Mouse (Mus musculus): ENCODE results near the gene Rngtt. TPM values are rescaled to one million over a fixed set of nuclear protein-coding genes. Genes with fewer than 3 reads are reported as not detected.
A peak's percentile ranks its signal among the peaks of the same experiment; 100 is the strongest.

Gene Rngtt
- polyA plus RNA-seq (2015; fragmentation: Nextera tagmentation; extraction: Ambion mirVana) = 14.4 and 16.6 TPM in 2 replicates

DNA sequence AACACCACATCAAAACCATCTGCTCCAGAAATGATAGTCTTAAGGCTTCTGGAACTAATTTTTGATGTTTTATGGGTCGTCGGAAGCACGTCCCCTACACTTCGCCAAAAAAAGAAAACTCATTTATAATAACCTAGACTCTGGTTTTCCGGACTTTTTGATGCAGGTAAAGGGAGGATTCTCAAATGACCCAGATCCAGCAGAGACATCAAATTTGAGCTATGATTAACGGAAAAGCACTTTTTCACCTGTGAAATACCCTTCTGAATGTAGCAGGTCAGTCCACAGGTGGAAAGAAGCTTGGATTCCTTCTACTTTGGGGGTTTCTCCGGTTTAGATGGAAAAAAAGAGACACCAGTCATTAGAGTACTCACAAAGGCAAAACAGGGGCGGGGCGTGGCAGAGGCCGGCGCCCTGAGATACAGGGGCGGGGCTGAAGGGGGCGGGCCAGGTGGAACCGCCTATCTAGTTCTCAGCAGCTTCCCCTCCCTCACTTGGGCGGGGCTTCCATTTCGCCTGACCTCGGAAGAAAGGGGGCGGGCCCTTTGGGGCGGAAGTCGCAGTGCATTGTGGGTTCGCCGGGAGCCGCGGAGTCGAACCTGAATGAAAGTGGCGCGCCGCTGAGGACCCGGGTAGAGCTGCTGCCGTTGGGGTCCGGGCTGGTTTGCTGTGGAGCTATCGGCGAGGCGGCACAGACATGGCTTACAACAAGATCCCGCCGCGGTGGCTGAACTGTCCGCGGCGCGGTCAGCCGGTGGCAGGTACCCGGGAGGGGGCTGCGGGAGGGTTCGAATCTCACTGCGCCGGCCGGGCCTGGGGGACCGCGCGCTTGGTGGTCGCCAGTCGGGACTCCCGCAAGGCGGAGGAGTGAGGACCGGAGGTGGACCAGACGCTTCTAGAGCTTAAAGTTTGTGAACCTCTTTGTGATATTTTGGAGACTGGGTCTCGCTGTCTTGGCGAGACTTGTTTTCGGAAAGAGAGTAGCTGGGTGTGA, at the start of gene Rngtt:
Gene Rngtt (plus strand): TSS at position 548 of the 994 bp plus-strand sequence.
- Histone ChIP-seq H3K27ac (peak within 1 kb of the TSS; percentile 70), H3K9me3 (replicated peaks) (no peaks in the 10 kb centered on the region), H3K4me2 (peak within 1 kb of the TSS; percentile 76), H3K4me1 (replicated peaks) (peaks cover 14% of the 10 kb centered on the region), H3K4me3 (peak within 1 kb of the TSS; percentile 91), H3K9ac (peak within 1 kb of the TSS; percentile 82), H3K36me3 (no peaks in the 10 kb centered on the region), H3K27me3 (no peaks in the 10 kb centered on the region)
- ATAC-seq (replicated peaks; ENCODE audit: insufficient number of reproducible peaks, insufficient read depth, low FRiP score, low read depth) = peak; percentile 96
- WGBS = 4% methylated on average over 60 of the region's 60 CpGs

DNA sequence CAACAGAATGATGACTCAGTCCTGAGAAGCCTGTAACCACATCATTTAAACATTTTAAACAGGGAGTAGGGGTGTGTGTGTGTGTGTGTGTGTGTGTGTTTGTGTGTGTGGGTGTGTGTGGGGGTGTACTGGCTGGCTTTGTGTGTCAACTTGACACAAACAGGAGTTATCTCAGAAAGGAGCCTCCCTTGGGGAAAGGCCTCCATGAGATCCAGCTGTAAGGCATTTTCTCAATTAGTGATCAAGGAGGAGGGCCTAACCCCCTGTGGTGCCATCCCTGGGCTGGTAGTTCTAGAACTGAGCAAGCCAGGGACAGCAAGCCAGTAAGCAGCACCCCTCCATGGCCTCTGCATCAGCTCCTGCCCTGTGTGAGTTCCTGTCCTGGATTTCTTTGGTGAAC, 49.8 kb upstream of the Rngtt start:
- H3K4me2 ChIP-seq = no peak overlapping the region
- H3K27me3 ChIP-seq = no peaks in the 10 kb centered on the region
- no peak overlapping the region for H3K9ac ChIP-seq
- no peak overlapping the region for H3K4me3 ChIP-seq
- H3K9me3 ChIP-seq (replicated peaks) = no peaks in the 10 kb centered on the region
- no peaks in the 10 kb centered on the region for H3K36me3 ChIP-seq
- H3K4me1 ChIP-seq (replicated peaks) = peaks cover 21% of the 10 kb centered on the region
- peak overlapping the region; percentile 79; the same call in 1 of the 2 replicates for H3K27ac ChIP-seq
- no peak for ATAC-seq (replicated peaks; ENCODE audit: insufficient number of reproducible peaks, insufficient read depth, low FRiP score, low read depth)

DNA sequence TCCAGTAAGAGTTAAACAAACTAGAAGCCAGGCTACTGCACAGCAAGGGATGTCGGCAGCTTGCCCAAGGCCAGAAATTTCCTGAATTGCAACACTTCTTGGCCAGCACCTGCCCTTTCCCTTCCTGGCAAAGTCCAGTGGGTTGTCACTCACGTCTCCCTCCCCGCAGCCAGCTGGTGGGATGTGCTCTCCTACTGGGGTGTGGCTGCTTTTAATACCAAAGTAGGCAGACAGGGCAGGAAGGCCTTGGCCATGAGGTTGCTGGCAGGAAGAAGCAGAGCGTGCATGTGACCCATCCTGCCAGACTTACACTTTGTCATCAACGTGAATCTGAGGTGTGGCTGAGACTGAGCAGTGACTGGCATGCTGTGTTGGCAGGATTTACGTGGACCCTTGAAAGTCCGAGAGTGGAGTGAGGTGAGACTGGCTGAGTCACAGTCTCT, 48.8 kb upstream of the Rngtt start:
- peak; percentile 93 for ATAC-seq (replicated peaks; ENCODE audit: insufficient number of reproducible peaks, insufficient read depth, low FRiP score, low read depth)
- no peaks in the 10 kb centered on the region for H3K27me3 ChIP-seq
- H3K9ac ChIP-seq = no peak overlapping the region
- H3K27ac ChIP-seq = peak overlapping the region; percentile 79
- H3K4me3 ChIP-seq = no peak overlapping the region
- 15% methylated on average over 7 of the region's 7 CpGs for WGBS
- no peaks in the 10 kb centered on the region for H3K9me3 ChIP-seq (replicated peaks)
- H3K4me2 ChIP-seq = peak overlapping the region; percentile 9
- peaks cover 21% of the 10 kb centered on the region for H3K4me1 ChIP-seq (replicated peaks)
- H3K36me3 ChIP-seq = no peaks in the 10 kb centered on the region

DNA sequence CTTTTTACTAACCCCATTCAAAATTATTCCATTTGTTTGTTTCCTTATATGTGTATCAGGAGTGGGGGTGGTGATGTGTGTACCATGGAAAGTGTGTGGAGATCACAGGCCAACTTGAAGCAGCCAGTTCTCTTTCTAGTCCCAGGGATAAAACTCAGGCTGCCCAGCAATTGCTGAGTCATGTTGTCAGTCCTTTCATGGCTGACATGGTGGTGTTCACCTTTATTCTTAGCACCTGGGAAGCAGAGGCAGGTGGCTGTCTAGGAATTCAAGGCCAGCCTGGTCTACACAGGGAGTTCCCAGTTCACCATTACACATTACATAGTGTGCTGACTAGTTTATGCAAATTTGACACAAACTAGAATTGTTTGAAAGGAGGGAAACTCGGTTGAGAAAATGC, 47.2 kb upstream of the Rngtt start:
- no peak for ATAC-seq (replicated peaks; ENCODE audit: insufficient number of reproducible peaks, insufficient read depth, low FRiP score, low read depth)
- Histone ChIP-seq H3K9me3 (replicated peaks) (no peaks in the 10 kb centered on the region), H3K27me3 (no peaks in the 10 kb centered on the region), H3K36me3 (no peaks in the 10 kb centered on the region), H3K4me3 (no peak overlapping the region), H3K9ac (no peak overlapping the region), H3K27ac (no peak overlapping the region), H3K4me2 (no peak overlapping the region), H3K4me1 (replicated peaks) (peaks cover 18% of the 10 kb centered on the region)
- 78% methylated on average over 1 of the region's 1 CpGs for WGBS

DNA sequence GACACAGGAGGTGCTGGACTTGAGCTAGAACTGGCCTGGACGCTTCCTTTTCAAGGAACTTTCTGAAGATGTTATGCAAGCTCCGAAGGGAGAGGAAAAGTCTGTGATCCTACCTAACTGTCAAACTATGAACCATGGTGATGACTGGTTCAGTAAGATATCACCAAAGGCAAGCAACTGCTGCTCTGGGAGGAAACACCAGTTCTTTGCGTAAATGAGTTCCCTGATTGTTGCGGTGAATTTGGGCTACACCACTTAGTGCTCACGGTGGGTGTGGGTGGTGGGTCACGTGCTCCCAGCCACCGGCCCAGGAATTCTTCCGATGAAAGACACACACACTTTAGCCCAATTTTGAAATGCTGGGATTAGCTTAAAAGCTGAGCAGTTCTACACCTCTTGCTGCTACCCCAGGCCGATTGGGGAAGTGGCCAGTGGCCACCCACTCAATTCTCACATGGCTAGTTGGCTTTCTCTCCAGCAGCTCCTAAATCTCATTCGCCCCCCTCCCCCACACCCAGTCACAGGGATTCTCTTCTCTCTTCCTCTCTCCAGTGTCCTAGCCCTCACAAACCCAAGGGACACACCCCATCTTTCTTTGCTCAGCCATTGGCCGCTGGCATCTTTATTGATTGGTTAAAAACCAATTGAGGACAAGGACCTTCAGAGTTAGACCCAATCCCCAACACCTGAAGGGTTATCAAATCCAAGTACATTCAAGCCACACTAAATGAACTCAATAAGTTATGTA, 45.0 kb upstream of the Rngtt start:
- no peak overlapping the region for H3K4me3 ChIP-seq

DNA sequence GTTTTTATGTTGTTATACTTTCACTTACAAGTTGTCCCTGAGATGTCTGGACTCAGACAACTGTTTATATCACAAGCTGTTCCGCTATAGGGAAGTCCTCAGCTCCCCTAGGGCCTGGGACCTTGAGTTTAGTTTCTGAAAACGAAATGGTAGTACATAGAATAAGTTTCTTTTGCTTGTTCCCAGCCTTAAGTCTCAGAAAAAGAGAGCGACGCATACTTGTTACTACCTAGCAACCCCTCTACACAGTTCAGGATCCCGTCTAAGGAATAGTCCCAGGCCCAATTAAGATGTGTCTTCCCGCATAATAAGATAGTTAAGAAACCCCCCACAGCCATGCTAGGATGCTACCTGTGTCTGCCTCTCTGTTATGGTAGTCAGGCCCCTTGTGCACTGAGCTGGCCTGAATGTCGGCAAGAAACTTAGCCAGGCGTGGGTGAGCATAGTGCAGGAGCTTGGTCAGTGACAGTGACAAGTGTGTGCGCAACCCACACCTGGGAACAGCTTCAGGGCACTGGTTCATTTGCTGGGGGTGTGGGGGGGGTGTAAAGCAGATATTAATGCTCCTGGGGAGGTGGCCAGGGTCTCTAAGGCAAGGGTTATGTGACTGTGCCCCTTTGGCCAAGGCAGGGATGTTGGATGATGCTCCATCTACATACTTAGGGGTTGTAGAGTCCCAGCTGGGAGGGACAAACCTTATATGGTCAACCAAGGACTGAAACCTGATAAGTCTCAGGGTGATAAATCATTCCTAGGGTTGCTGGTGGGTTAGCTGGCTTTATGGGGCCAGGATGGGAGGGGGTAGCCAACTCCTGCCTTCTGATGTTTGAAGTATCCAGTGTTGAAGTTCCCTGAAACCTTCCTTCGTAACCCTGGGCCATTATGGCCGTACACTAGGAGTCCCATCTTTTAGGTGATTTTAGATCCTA, 39.5 kb upstream of the Rngtt start:
- Histone ChIP-seq H3K4me3 (no peak overlapping the region), H3K27me3 (no peaks in the 10 kb centered on the region), H3K27ac (no peak overlapping the region), H3K9ac (no peak overlapping the region), H3K4me1 (replicated peaks) (no peaks in the 10 kb centered on the region), H3K9me3 (replicated peaks) (no peaks in the 10 kb centered on the region), H3K4me2 (no peak overlapping the region), H3K36me3 (no peaks in the 10 kb centered on the region)
- ATAC-seq (replicated peaks; ENCODE audit: insufficient number of reproducible peaks, insufficient read depth, low FRiP score, low read depth) = no peak
- WGBS = 83% methylated on average over 11 of the region's 11 CpGs

More for the DNA sequence above, 45.0 kb upstream of the Rngtt start:
- Histone ChIP-seq H3K9me3 (replicated peaks) (no peaks in the 10 kb centered on the region), H3K4me1 (replicated peaks) (peaks cover 18% of the 10 kb centered on the region), H3K4me2 (no peak overlapping the region), H3K9ac (no peak overlapping the region), H3K27me3 (no peaks in the 10 kb centered on the region), H3K36me3 (no peaks in the 10 kb centered on the region), H3K27ac (no peak overlapping the region)
- 78% methylated on average over 11 of the region's 11 CpGs for WGBS
- no peak for ATAC-seq (replicated peaks; ENCODE audit: insufficient number of reproducible peaks, insufficient read depth, low FRiP score, low read depth)

DNA sequence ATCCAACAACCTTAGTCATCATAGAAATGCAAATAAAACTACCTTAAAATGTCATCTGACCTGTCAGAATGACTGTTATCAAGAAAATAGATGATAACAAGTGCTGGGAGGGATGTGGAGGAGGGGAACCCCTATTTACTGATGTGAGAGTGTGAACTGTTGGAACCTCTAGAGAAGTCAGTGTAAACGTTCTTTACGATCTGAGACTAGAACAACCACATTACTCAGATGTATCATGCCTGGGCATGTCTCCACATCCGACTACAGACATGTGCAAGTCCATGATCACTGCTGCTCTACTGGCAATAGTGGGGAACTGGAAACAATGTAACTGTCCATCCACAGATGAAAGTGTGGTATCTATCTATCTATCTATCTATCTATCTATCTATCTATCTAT, 36.7 kb upstream of the Rngtt start:
- H3K9me3 ChIP-seq (replicated peaks) = no peaks in the 10 kb centered on the region
- H3K4me3 ChIP-seq = no peak overlapping the region
- no peak overlapping the region for H3K9ac ChIP-seq
- no peak for ATAC-seq (replicated peaks; ENCODE audit: insufficient number of reproducible peaks, insufficient read depth, low FRiP score, low read depth)
- H3K4me1 ChIP-seq (replicated peaks) = no peaks in the 10 kb centered on the region
- H3K36me3 ChIP-seq = no peaks in the 10 kb centered on the region
- 48% methylated on average over 3 of the region's 3 CpGs for WGBS
- H3K4me2 ChIP-seq = no peak overlapping the region
- no peak overlapping the region for H3K27ac ChIP-seq
- H3K27me3 ChIP-seq = no peaks in the 10 kb centered on the region

DNA sequence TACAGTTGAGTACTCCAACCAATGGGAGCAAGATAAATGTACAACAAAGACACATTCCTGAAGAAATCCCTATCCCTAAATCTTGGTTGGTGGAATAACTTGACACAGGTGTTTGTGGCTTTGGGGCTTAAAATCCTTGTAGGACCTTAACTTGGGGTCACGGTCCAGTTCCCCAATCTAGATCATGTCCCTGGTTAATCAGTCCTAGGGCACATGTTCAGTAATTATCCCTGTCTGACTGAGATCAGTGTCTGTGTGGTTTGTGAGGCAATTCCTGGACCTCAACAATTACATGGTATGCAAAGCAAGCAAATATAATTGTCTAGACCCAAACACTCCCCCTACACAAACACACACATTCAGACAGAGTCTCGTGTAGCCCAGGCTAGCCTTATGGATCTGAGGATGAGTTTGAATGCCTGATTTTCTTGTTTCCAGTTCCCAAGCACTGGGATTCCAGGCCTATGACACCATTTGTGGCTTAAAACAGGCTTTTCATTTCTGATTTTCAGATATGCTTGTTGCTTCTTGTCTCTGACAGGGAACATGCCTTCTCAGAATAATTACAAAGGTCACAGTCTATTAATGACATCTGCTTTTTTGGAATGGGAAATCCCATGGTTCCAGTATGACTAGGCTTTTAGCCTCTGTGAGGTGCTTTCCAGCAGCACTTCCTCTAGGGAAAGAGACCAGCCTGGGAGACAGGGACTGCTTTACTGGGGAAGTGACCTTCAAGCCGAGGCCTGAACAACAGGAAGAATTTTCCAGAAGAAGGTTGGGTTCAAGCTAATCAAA, 28.0 kb upstream of the Rngtt start:
- Histone ChIP-seq H3K27ac (no peak overlapping the region), H3K36me3 (no peaks in the 10 kb centered on the region), H3K27me3 (no peaks in the 10 kb centered on the region), H3K4me2 (no peak overlapping the region), H3K9me3 (replicated peaks) (no peaks in the 10 kb centered on the region), H3K4me3 (no peak overlapping the region), H3K4me1 (replicated peaks) (0 out of 2 replicates have a peak, but pooled peaks cover 2% of the 10 kb centered on the region), H3K9ac (no peak overlapping the region)
- WGBS = 70% methylated on average over 3 of the region's 3 CpGs
- no peak for ATAC-seq (replicated peaks; ENCODE audit: insufficient number of reproducible peaks, insufficient read depth, low FRiP score, low read depth)

DNA sequence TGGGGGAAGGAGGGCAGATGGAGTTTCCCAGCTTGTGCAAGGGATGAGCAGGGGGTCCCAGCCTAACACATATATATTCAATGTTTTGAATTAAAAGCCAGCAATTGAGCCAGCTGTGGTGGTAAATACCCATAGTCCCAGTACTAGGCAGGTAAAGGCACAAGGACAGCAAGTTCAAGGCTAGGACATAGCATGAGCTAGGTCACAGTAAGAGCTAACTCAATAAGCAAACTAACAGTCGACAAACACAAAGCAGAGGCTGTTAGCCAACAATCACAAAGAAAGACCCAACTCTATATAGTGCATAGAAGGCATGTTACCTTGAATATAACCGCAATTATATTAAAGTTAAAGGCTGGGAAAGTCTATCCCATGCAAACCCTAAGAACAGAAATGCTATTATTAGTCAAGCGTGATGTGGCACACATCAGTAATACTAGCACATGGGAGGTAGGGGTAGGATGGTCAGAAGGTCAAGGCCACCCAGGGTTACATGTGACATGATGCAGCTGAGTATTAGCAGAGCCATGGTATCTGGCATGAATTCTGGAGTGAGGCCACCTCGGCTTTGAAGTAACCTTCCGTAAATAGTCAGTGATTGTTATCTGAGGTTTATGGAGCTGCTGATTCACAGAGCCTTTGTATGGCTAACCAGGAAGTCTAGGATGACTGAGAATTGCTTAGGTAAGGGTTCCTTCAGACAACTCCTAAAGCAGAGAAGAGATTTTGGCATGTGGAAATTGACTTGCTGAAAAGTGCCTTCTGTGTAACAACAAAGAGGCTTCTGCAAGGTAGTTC, 25.8 kb upstream of the Rngtt start:
- Histone ChIP-seq H3K4me2 (no peak overlapping the region), H3K4me1 (replicated peaks) (0 out of 2 replicates have a peak, but pooled peaks cover 2% of the 10 kb centered on the region), H3K36me3 (no peaks in the 10 kb centered on the region), H3K9ac (no peak overlapping the region), H3K27ac (no peak overlapping the region), H3K27me3 (no peaks in the 10 kb centered on the region), H3K4me3 (no peak overlapping the region), H3K9me3 (replicated peaks) (no peaks in the 10 kb centered on the region)
- no peak for ATAC-seq (replicated peaks; ENCODE audit: insufficient number of reproducible peaks, insufficient read depth, low FRiP score, low read depth)
- 65% methylated on average over 5 of the region's 5 CpGs for WGBS

Data from heart, embryonic 15.5 days (tissue).